Mouse (Mus musculus) heart, postnatal 0 days (tissue): ENCODE data around the gene Ephx4.

Source experiments
- CTCF ChIP-seq: IDR thresholded peaks from 2 replicates; pipeline ENCODE4 v1.5.1; 2016; ENCODE audit warnings: antibody characterized with exemption, control low read depth, low read depth
- EP300 ChIP-seq: IDR thresholded peaks from 2 replicates; pipeline ENCODE4 v1.6.1; 2016; ENCODE audit warnings: antibody characterized with exemption, low read depth

GRCm38 (mm10) chr5:107436185-107436584, 33.6 kb downstream of the Ephx4 start:
- no peak for TF ChIP-seq CTCF
- TF ChIP-seq EP300 = no peak
